Mouse (Mus musculus) adrenal gland, postnatal 14 days (tissue): ENCODE measurements around the gene Cx3cr1. TPM values are rescaled to one million over a fixed set of nuclear protein-coding genes. Genes with fewer than 3 reads are reported as not detected.
"Not testable (repeated sequence)": the region's sequence is repeated elsewhere in the genome, so short reads cannot be mapped to it uniquely, and the experiment has no call there.

Experiments
- DNase-seq: peaks from one replicate; pipeline ENCODE4 v3.0.0; 2021; ENCODE audit warnings: mixed read lengths
- total RNA-seq: library from RNA; stranded (reverse); gene quantifications from 2 replicates; pipeline ENCODE4 v1.2.3, GENCODE M21; 2021

Cx3cr1 gene
- total RNA-seq, 1 experiment from 2014 or later, result 2.4 TPM

DNA sequence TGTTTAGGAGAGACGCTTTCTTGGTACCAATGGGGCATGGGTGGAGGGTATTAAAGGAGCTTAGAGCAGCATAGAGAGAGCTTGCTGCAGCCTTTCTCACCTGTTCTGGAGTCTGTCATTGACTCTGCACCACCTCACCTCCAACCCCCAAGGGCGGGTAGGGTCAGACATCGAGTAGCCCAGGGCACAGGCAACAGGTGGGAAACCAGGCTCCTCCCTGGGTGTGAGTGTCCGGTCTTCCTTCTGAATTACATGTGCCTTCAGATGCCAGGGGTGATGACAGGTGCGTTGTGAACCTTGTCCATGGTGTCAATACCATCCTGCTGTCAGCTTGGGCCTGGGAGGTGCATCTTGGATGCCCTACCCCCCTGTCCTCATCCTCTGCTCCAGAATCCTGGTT, 45.1 kb downstream of the Cx3cr1 start:
- DNase-seq, result no peak

DNA sequence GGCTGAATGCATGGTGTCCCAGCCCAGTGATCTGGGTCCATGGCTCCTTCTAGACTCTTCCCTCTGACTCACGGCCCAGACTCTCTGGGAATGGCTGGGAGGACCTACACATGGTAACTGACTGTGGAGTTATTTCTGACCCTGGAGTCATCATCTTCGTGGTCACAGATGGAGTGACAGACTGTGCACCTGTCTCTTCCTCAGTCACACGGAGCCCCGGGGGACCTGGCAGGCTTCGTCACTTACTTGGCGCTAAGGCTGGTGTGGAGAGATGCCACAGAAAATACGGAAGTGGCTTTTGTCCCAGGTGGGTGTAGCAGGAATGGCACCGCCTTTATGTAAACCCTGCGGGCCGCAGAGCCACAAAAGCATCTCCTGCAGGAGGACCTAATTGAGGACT, 45.5 kb downstream of the Cx3cr1 start:
- DNase-seq, result no peak

DNA sequence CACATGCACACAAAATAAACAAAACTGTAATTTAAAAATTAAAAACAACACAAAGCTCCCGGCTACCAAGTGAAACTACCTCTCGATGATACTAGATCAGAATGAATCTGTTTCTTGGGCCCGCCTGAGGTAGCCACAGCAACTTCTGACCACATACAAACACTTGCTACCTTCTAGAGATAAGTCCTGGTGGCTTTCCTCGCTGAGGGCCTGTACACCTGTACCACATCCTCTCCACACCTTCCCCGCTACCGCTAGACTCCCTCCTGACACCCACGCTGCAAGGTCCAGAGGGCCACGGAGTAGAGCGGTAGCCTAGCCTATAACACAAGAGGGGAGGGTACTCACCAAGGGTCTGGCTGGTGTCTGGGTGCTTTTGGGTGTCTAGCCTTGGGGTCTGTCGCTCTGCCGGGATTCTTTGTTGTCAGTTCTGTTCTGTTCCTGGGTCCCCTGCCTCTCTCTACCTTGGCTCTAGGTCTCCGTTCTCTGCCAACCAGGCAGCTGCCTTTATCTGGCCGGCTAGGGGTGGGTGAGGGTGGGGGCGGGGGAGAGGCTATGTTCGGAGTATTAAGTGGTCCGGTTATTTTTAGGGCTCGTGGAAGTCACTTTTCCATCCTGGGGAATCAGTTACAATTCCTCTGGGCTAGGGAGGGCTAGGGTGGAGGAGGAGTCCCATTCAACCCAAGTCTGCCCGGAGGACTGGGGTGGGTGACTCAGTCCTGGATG, 46.4 kb downstream of the Cx3cr1 start, which contains the start of gene Xirp1:
Xirp1 (minus strand) TSS at position 513 of the 726 bp plus-strand sequence.
- DNase-seq, result no peak

DNA sequence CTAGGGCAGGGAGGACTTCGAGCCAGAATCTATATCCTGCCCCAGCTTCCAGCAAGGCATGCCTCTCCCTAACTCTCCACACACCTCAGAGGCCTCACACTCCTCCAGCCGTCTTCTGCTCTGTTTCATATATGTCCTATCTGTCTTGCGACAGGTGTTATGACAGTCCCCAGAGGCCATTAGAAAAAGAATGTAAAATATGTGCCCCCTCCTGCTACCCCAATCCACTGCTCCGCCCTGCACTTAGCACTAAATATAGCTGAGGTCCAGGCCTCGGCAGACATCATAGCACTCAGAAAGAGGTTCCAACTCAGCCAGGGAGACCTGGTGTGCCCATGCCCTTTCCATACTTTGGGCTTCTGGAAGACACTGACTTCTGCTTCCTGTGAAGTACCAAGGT, 48.5 kb downstream of the Cx3cr1 start:
- no peak for DNase-seq

DNA sequence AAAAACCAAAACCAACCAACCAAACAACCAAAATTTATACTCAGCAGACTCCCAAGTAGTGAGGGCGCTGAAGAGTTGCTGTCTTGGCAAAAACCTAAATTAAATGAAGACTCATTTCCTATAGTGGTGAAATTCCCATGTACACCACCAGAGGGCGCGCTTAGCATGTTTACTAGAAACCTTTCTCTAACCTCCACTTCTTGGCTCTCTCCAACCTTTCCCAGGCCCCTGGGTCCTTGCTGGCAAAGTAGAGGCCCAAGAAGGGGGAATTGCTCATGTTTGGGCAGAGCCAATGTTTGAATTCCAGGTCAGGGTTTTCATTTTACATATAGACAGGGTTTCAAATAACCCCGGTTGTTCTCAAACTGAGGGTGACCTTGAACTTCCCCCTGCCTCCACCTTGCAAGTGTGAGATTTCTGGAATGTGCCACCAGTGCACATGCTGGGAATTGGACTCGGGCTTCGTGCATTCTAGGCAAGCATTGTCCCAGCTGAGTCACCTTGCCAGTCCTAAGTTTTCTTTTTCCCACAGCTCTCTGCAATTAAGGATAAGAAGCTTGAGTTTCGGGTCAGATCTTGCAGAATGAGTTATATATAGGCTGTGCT, 49.3 kb downstream of the Cx3cr1 start:
- peak; percentile 88 for DNase-seq

DNA sequence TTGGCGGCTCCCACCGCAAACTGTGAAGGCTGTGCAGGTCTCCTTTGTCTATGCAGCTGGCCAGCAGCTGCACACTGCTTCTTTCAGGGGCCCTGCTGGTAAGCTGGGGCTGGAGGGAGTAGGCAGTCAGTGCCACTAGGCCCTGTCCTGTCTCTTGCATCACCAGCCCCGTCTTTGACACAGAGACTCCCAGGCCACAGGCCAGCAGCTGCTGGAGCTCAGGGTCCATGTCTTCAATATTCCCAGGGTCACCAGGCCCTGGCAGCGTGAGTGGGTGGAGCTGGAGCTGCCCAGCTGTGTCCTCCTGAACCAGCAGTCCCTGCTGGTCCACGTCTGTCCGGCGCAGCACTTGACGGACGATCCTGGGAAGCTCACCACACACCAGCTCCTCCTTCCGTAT, 52.7 kb downstream of the Cx3cr1 start:
- peak; percentile 70 for DNase-seq

DNA sequence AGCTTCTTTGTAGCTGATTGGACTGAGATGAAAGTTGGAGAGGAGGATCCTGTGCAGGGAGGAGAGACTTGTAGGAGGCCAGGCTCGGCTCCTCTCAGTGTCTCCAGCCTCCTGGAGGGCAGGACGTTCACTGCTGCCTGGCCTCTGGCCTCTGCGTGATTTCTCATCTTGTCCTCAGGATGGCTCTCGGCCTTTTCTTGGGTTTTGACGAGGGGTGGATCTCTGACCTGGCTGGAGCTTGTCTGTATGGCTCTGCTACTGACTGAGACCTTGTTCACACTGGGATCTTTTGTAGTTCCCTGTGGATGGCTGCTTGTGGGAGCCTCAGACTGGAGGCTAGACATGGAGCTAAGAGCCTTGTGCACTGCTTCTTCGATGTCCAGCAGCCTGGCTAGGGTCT, 54.9 kb downstream of the Cx3cr1 start:
- no peak for DNase-seq

DNA sequence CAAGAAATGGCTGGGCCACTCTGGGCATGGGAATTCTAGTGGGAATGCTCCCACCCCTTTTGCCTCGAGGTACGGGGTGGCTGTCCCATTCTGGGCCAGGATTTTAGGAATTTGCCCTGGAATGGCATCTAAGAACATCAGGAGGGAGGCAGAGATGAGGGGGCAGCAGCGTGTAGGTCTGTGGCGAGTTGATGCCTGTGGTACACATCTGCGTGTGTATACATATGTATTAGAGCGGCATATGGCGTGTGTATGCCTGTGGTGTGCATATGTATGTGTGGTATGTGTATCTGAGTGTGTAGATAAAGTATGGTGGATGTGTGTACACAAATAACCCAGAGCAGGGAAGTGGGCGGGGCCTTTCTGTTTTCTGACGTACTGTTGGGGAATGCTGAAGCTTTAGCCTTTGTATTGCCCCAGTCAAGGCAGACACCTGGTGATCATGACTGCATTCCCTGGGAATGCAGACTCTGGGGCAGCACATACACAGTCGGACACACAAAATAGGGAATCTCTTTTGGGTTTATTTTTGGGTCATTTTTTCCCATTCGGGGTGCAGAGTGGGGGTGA, 56.3 kb downstream of the Cx3cr1 start:
- no peak for DNase-seq

DNA sequence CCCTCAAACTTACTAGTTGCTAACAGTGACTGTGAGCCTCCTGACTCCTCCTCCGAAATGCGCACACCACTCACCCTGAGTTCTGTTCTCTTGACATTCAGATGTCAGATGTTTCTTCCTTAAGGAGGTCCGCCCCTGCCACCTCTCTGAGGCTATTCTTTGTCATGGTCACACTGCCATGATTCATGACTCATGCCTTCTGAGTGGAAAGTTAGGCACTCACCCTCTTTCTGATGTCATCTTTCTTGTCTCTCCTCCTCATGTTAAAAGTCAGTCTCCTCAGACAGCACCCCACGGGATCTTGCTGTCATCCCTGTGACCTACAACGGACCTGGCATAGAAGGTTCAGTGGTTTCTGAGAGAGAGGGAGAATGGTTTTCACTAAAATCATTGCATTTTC, 56.9 kb downstream of the Cx3cr1 start:
- peak; percentile 72 for DNase-seq

DNA sequence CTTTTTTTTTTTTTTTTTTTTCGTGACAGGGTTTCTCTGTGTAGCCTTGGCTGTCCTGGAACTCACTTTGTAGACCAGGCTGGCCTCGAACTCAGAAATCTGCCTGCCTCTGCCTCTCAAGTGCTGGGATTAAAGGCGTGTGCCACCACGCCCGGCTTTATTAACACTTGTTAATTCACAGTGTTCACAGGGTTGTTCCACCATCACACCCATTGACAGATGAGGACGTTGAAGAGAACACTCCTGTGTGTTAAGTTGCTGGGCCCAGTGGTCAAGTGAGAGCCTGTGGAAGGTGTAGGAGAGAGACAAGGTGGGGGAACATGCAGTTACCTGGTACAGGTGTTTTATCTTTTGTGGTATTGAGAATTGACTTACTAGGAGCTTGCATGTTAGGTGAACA, 57.5 kb downstream of the Cx3cr1 start:
- not testable (repeated sequence) for DNase-seq

DNA sequence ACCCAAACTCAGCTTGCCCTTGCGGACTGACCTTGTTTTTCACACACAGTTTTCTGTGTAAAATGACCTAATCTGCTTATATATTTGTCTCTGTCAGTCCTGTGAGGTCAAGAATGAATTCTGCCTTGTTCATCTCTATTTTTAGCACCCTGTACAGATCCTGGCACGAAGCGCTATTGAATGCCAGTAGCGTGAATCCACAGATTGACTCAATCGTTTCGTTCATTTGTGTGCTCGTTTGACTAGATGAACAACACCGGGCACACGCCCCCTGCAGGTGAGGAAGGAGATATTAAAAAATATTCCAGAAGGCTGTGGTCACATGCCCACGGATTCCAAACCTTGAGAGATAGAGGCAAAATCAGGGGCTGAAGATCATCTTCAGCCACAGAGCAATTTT, 58.1 kb downstream of the Cx3cr1 start:
- peak; percentile 88 for DNase-seq

DNA sequence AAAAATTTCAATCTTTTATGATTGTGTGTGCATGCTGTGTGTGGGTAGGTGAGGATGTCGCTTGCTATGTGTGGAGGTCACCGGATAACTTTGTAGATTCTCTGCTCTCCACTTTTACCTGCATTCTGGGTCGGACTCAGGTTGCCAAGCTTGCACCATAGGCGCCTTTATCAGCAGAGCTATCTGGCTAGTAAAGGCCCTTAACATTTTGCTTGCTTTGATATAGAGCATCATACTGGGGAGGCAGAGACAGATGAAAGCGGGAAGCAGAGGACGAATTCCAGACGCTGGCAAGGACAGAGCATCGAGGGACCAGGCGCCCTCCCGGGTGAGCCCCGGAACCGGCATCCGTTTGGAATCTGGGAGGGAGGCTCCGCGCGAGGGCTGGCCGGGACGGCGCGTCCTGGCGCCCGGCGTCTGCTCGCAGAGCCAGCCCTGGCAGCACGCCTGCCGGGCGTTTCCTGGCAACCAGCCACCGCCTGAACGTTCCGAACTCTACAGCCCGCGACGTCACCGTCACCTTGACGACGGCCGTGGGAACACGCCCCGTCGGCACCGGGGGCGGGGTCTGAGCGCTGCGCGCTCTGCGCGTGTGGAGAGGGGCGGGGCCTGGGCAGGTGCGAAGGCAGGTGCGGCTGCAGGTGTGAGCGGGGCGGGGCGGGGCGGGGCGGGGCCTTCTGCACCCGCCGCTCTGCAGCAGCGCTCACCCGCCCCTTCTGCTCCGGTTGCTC, 58.7 kb downstream of the Cx3cr1 start:
- DNase-seq, result peak; percentile 99

DNA sequence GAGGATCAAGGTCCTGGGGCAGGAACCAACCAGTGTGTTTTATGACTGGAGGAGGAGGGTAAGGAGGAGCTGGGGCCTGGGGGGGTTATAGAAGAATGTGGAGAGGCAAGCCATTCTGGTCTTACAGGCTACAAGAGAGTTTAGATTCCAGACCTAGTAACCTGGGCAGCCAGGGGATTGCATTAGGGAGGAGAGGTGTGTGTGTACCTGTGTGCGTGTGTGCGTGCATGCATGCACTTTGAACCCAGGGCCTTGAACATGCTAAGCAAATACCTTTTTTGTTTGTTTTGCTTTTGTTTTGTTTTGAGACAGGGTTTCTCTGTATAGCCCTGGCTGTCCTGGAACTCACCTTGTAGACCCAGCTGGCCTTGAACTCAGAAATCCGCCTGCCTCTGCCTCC, 59.8 kb downstream of the Cx3cr1 start:
- no peak for DNase-seq

DNA sequence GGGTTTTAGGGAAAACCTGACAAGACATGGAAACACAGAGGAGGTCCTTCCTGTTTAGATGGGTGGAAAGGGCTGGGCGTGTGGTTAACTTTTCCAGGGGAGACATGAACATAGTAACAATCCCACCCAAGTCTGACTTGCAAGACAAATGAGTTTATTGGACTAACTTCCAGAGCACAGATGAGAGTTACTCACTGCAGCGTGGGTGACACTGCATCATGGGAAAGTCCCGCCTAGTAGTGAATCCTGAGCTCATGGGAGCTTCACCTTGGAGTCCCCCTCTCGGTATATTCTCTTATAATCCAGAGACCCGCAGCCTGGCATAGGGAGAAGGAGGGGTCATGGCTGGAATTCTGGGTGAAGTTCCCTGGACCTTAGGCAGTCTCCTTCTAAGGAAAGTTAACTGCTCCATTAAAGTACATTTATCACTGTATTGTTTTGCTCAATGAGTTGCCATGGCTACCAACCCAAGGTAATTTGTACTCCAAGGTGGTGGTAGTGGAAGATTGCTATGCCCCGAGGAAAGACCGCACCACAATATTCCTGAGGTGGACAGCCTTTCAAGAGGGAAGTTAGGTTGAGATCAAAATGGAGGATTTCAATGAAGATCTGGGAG, 60.3 kb downstream of the Cx3cr1 start:
- no peak for DNase-seq

DNA sequence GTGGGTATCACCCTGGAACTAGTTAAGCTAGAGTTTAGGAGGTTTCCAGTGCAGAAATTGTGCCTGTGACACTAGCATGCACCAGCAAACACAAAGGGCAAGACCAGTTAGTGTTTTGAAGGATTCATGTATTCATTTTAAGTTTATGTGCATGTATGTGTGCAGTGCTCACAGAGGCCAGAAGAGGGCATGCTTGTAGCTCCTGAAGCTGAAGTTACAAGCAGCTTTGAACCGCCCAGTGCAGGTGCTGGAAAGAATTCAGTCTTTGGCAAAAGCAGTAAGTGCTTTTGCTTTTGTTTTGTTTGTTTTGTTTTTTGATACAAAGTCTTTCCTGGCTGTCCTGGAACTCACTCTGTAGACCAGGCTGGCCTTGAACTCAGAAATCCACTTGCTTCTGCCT, 61.8 kb downstream of the Cx3cr1 start:
- no peak for DNase-seq

DNA sequence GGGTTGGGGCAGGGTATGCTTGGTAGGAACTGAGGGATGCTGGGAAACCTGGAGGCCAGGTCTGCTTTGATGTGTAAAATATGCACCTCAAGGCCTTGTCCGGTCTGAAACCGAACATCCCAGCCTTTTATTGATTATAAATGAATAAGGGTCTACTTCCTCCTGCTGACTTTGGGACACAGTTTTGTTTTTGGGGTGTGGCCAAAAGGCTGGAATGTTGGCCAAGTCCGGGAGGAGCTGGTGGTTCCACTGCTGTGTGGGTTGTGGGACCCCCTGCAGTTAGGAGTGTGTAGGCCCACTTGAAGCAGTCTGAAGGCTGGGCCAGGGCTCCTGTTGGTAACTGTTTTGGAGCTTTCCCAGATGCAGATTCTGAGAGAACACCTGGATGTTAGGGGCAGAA, 63.7 kb downstream of the Cx3cr1 start:
- DNase-seq, result peak; percentile 3

DNA sequence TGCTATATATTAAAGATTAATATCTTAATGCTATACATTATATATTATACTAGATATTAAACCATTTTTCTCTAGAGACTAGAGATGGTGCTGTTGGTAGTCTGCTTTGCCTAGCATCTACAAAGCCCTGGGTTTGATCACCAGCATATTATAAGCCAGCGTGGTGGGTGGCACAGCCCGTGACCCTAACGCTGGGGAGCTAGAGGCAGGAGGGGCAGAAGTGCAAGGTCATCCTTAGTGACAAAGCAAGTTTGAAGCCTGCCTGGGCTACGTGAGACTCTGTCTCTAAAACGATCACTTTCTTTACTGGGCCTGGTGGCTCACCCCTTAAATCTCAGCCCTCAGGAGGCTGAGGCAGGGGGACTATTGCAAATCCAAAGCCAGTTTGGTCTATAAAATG, 66.8 kb downstream of the Cx3cr1 start:
- DNase-seq, result peak; percentile 1

DNA sequence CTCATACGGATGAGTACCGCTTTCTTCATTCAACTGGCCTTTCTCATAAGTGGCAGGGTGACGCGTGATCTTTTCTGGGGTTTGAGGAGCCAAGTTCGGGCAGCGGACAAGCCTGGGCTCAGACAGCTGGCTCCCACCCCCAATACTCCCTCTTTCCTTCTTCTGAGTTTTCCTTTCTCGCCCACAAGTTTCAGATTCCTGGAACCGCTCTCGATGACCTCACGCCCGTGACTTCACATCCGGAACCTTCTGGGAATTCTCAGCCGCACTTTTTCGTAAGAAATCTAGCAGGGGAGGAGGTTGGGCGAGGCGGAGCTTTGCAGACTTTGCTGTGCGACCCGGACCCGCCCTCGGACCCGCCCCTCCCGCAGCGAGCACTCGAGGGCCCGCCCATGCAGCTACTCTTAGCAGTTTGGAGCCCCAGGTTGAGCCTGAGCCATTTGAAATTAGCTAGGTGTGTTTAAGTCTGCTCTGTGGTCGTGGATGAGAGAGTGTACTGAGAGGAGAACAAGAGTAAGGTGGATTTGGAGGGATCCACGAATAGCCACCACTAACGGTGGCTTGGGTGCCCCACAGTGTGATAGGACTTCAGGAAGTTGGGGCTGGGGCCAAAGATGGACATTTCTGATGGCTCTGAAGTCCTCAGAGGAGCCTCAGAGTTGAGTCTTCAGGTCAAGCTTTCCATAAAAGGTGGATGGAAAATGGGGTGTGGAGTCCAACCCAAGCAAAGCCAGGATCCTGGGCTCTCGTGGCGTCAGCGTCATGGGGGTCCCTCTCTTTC, 67.5 kb downstream of the Cx3cr1 start:
- peak; percentile 92 for DNase-seq

DNA sequence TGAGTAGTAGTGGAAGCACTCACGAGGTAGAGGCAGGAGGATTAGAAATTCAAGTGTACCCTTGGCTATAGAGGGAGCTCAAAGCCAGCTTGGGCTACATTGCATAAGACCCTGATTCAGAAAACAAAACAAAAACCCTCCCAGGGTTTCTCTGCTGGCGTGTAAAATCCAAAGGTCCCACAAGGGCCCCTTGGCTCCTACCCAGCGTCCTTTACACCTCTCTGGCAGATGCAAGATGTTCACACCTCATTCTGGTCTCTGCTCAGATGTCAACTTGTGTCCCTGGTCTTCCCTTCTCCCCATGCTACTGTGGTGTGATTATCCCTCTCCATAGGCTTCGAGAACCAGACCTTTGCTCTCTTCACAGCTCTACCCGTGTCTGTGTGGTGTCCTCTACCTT, 68.9 kb downstream of the Cx3cr1 start:
- DNase-seq, result peak; percentile 3

DNA sequence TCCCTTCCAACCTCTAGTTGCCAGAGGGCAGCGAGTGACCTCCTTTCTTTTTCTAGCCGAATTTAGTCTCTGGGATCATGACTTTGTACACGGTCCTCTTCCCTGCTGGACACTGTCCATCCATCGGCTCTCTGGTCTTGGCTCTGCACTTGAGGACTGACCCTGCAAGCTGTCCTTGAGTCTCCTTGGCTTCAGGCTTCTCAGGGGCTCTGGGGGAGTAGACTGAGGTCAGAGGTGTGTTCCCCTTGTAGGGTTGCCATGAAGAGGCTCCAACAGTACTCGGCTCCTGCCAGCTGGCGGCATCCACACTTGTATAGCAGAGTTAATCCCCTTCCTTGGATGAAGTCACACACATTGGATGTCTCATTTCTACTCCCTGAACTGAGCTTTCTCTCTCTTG, 70.0 kb downstream of the Cx3cr1 start:
- DNase-seq, result no peak

DNA sequence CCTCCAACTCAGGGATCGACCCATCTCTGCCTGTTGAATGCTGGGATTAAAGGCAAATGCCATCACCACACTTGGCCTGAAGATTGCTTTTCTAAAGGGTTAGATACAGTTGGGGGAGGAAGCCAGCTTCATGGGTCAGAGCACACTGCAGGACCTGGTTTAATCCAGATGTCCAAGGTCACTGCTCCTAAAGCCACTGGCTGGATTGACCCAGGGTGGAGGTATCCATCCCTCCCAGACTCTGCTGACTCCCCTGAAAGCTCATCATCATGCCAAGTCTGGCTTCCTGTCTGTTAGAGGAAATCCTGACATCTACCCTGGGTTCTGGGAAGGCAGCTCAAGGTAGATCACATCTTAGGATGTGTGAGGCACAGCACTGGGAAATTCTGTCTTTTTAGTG, 70.9 kb downstream of the Cx3cr1 start:
- no peak for DNase-seq

DNA sequence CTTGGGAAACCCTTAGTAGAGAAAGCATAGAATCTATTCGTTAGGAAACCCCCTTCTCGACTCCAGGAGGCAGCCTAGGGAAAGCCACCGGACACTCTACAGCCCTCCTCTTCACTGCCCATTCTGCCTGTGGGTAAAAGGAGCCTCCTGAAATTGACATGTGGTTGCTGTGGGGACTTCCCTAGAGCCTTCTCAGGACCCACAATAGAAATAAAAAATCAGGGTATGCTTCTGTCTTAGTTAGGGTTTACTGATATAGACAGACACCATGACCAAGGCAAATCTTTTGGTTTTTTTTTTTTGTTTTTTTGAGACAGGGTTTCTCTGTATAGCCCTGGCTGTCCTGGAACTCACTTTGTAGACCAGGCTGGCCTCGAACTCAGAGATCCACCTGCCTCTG, 73.6 kb downstream of the Cx3cr1 start:
- no peak for DNase-seq
